Mouse (Mus musculus) lung, adult 2 months (tissue): ENCODE data around the gene Slamf7.

Experiments used
- CTCF ChIP-seq: fragments of 200-500 bp; IDR thresholded peaks from 2 replicates; pipeline ENCODE4 v1.5.1; 2011; ENCODE audit warnings: mild to moderate bottlenecking, low read length, control low read depth; ENCODE audit not compliant: insufficient read depth
- POLR2A ChIP-seq: fragments of 200-500 bp; IDR thresholded peaks from 2 replicates; pipeline ENCODE4 v1.6.1; 2011; ENCODE audit warnings: low read depth, mild to moderate bottlenecking, control low read depth, low read length, borderline replicate concordance; ENCODE audit errors: extremely low read depth

DNA sequence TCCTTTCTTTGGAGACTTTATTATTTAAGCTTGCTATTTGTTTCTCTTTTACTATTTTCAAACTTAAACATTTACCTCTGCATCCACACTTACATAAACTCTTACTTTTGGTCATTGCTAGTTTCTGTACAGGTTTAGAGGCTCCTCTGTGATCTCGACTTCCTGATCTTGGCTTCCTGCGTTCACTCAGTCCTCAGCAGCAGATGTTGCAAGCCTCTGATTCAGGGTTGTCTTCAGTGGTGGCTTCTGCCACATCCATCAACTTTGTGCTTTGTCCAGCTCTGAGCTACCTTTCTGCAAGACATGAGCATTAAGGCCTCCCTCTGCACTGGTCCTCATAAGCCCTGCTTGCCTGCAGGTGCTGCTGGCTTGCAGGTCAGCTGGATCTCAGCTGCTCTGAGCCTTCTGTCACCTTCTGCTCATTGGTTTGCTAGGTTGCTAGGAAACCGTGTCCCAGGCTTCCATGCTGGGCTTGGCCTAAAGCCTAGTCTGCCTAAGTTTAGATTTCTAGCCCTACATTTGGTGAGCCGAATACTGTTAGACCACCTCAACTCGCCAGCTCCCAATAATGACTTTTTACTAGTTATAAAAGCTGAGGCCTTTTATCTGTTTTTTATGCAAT is 20.1 kb upstream of the Slamf7 start:
- no peak for TF ChIP-seq CTCF
- TF ChIP-seq POLR2A, result no peak
